In genomic region chr8:82955162-82955754, GRCm38 (mm10) we compare ENCODE assay signal across 20 mouse cellular contexts.
DNase-seq lines count a peak whose midpoint lies in the region; ATAC-seq lines count a peak whose summit lies in the region.
"Had no signal": no experiment of that assay in that cellular context is flagged by ENCODE, and none has a peak within 500 bp of the region (broad histone marks: within the 10 kb centered on the region; RNA-seq: fewer than 3 reads in every experiment).

No protein-coding gene starts in this region.

- WGBS in hindbrain, embryonic 15.5 days, result 52% methylated on average over 7 of the region's 7 CpGs
- 54% methylated on average over 7 of the region's 7 CpGs for WGBS in hindbrain, embryonic 12.5 days

- no peaks in the 10 kb centered on the region for H3K36me3 ChIP-seq in hindbrain, embryonic 15.5 days
- no peaks in the 10 kb centered on the region for H3K36me3 ChIP-seq in hindbrain, embryonic 12.5 days
- H3K36me3 ChIP-seq: G1E; heart, embryonic 15.5 days; limb, embryonic 13.5 days had no signal

- peak; percentile 66; the same call in 1 of the 2 replicates for ATAC-seq in cerebellum, adult (ENCODE audit: insufficient number of reproducible peaks, low FRiP score, low TSS enrichment)
- no peak for ATAC-seq in hindbrain, embryonic 15.5 days (ENCODE audit: low FRiP score, low read depth)
- ATAC-seq in hindbrain, embryonic 12.5 days (ENCODE audit: low FRiP score), result no peak
- ATAC-seq: CD4-positive, CD25-positive, alpha-beta regulatory T cell, adult 4 months had no signal

- no peak overlapping the region for H3K9ac ChIP-seq in hindbrain, embryonic 15.5 days
- no peak overlapping the region for H3K9ac ChIP-seq in hindbrain, embryonic 12.5 days
- H3K9ac ChIP-seq: heart, embryonic 15.5 days; limb, embryonic 13.5 days; liver, embryonic 14.5 days had no signal

- H3K27ac ChIP-seq in hindbrain, embryonic 15.5 days (replicated peaks), result peak overlapping the region; percentile 20; the same call in 1 of the 2 replicates
- no peak overlapping the region for H3K27ac ChIP-seq in hindbrain, embryonic 12.5 days
- H3K27ac ChIP-seq: heart, adult 2 months; heart, embryonic 15.5 days; kidney, postnatal 0 days; limb, embryonic 13.5 days; liver, embryonic 14.5 days; stomach, postnatal 0 days had no signal

- no peaks in the 10 kb centered on the region for H3K9me3 ChIP-seq in hindbrain, embryonic 15.5 days
- no peaks in the 10 kb centered on the region for H3K9me3 ChIP-seq in hindbrain, embryonic 12.5 days (replicated peaks)
- H3K9me3 ChIP-seq: G1E; heart, embryonic 15.5 days; limb, embryonic 13.5 days had no signal

- no peak overlapping the region for H3K4me2 ChIP-seq in hindbrain, embryonic 15.5 days
- no peak overlapping the region for H3K4me2 ChIP-seq in hindbrain, embryonic 12.5 days (replicated peaks)
- H3K4me2 ChIP-seq: heart, embryonic 15.5 days; limb, embryonic 13.5 days had no signal

- no peak overlapping the region for H3K4me3 ChIP-seq in hindbrain, embryonic 15.5 days
- no peak overlapping the region for H3K4me3 ChIP-seq in hindbrain, embryonic 12.5 days
- H3K4me3 ChIP-seq: heart, adult 2 months; heart, embryonic 15.5 days; limb, embryonic 13.5 days; myocyte had no signal

- H3K27me3 ChIP-seq in hindbrain, embryonic 15.5 days, result no peaks in the 10 kb centered on the region
- no peaks in the 10 kb centered on the region for H3K27me3 ChIP-seq in hindbrain, embryonic 12.5 days
- H3K27me3 ChIP-seq: heart, embryonic 15.5 days; limb, embryonic 13.5 days had no signal

- no peak for DNase-seq in cerebellum, postnatal 4 days (ENCODE audit: low spot score in 2 of 2)
- DNase-seq in cerebellum, adult 11-12 months, result peak; percentile 38
- DNase-seq in cerebellum, postnatal 25 days, result peak; percentile 55 to 67
- DNase-seq in lung, postnatal 14 days, result no peak
- DNase-seq in kidney, postnatal 25 days, result no peak
- DNase-seq: heart, adult 2 months; kidney, adult 11 months; midbrain, embryonic 14.5 days; right cerebral cortex, postnatal 14 days had no signal

- H3K4me1 ChIP-seq in hindbrain, embryonic 15.5 days (replicated peaks), result 0 out of 2 replicates have a peak, but pooled peaks cover 3% of the 10 kb centered on the region
- peaks cover 2% of the 10 kb centered on the region; the same call in 1 of the 2 replicates for H3K4me1 ChIP-seq in hindbrain, embryonic 12.5 days

Comparison
In these comparisons a context has a peak if more than half of its experiments do, and no peak if none do; other contexts are left out.
1. DNase-seq: peak in cerebellum, adult 11-12 months (single experiment) and cerebellum, postnatal 25 days (2 of 2); none in cerebellum, postnatal 4 days (0 of 2), lung, postnatal 14 days (single experiment) and kidney, postnatal 25 days (0 of 2).